Mouse (Mus musculus) layer of hippocampus, postnatal 36 days (tissue): Measurements from ENCODE around the gene Tmem42. TPM values are rescaled to one million over a fixed set of nuclear protein-coding genes. Genes with fewer than 3 reads are reported as not detected.

Experiments
- DNase-seq, 2 experiments: peaks; one replicate each; pipeline ENCODE4 v3.0.0; 2022
- total RNA-seq, 2 experiments: library from RNA; stranded (reverse); gene quantifications; 2 replicates each; pipeline ENCODE4 v1.2.3; 2021

Gene Tmem42
- total RNA-seq, result 10 to 100 TPM; 21.9 to 22.7 TPM

- peak; percentile 85 to 86 for DNase-seq
Measured at GRCm38 (mm10) chr9:123020995-123021631, at the start of gene Tmem42. TSS of gene Tmem42 (plus strand) at chr9:123021326.

- no peak for DNase-seq
Measured at GRCm38 (mm10) chr9:122998406-122999192, 22.5 kb upstream of the Tmem42 start.

GRCm38 (mm10) chr9:122999193-122999586 lies 21.9 kb upstream of the Tmem42 start:
- DNase-seq, result no peak

GRCm38 (mm10) chr9:123004718-123005117 lies 16.4 kb upstream of the Tmem42 start:
- no peak for DNase-seq

GRCm38 (mm10) chr9:123006071-123006470 lies 15.1 kb upstream of the Tmem42 start:
- no peak for DNase-seq

- no peak for DNase-seq
Measured at GRCm38 (mm10) chr9:123021636-123022379, 682 bp downstream of the Tmem42 start.

- no peak for DNase-seq
Measured at GRCm38 (mm10) chr9:123024201-123024600, 3.1 kb downstream of the Tmem42 start.

- DNase-seq, result no peak
Measured at GRCm38 (mm10) chr9:123031496-123032246, 10.5 kb downstream of the Tmem42 start.

GRCm38 (mm10) chr9:123034426-123034825 lies 13.3 kb downstream of the Tmem42 start, which contains the start of gene Tgm4:
TSS of gene Tgm4 (plus strand) at chr9:123034726.
- DNase-seq, result no peak

- no peak for DNase-seq
Measured at GRCm38 (mm10) chr9:123047665-123048064, 26.5 kb downstream of the Tmem42 start.

GRCm38 (mm10) chr9:123058724-123059292 lies 37.7 kb downstream of the Tmem42 start:
- no peak for DNase-seq

GRCm38 (mm10) chr9:123060172-123060571 lies 39.0 kb downstream of the Tmem42 start:
- DNase-seq, result no peak

Other genes starting within 250 kb of the Tmem42 start
- gene Tcaim, start 215.8 kb upstream of the Tmem42 start, total RNA-seq, result 10 to 100 TPM; 20.0 to 21.7 TPM
- not detected for gene Gm35549, start 177.3 kb upstream of the Tmem42 start, total RNA-seq
- gene Zfp445, start 155.3 kb upstream of the Tmem42 start, total RNA-seq, result 100 to 1,000 TPM; 155 to 161 TPM
- 1 to 10 TPM; 4.5 to 5.1 TPM for gene Zkscan7, start 135.6 kb upstream of the Tmem42 start, total RNA-seq
- gene Zfp105, start 98.3 kb upstream of the Tmem42 start, total RNA-seq, result 1 to 10 TPM; 6.3 to 6.9 TPM
- 10 to 100 TPM; 20.3 to 20.7 TPM for gene 1110059G10Rik, start 70.3 kb upstream of the Tmem42 start, total RNA-seq
- 1 to 10 TPM; 1.8 to 2.8 TPM for gene Kif15, start 70.3 kb upstream of the Tmem42 start, total RNA-seq
- gene Tgm4, start 13.4 kb downstream of the Tmem42 start, total RNA-seq, result 1 to 10 TPM; 1.9 to 2.9 TPM
- 10 to 100 TPM; 62.1 to 63.0 TPM for gene Zdhhc3, start 91.9 kb downstream of the Tmem42 start, total RNA-seq
- gene Exosc7, start 91.9 kb downstream of the Tmem42 start, total RNA-seq, result 10 to 100 TPM; 41.1 to 44.5 TPM
- 1 to 10 TPM; 3.2 to 4.9 TPM for gene Clec3b, start 129.6 kb downstream of the Tmem42 start, total RNA-seq
- gene Cdcp1, start 194.7 kb downstream of the Tmem42 start, total RNA-seq, result not detected
- 10 to 100 TPM; 33.6 to 36.0 TPM for gene Tmem158, start 239.4 kb downstream of the Tmem42 start, total RNA-seq